Mouse (Mus musculus) stomach, postnatal 0 days (tissue): ENCODE measurements around the gene Xpo5.

Source experiments
- CTCF ChIP-seq: IDR thresholded peaks from 2 replicates; pipeline ENCODE4 v1.5.1; 2016; ENCODE audit warnings: antibody characterized with exemption, low read depth, mild to moderate bottlenecking, moderate library complexity
- EP300 ChIP-seq: optimal IDR thresholded peaks from 2 replicates; pipeline ENCODE3; 2016; ENCODE audit warnings: antibody characterized with exemption

GRCm38 (mm10) chr17:46285407-46285806, 82.8 kb downstream of the Xpo5 start:
- TF ChIP-seq CTCF (no peak), EP300 (no peak)
